Mouse (Mus musculus) liver, embryonic 14.5 days (tissue): ENCODE data around the gene Cox6b1.

Experiments used
- CTCF ChIP-seq: IDR thresholded peaks from 2 replicates; pipeline ENCODE4 v1.5.1; 2016; ENCODE audit warnings: antibody characterized with exemption, low read depth, control low read depth
- EP300 ChIP-seq: IDR thresholded peaks from 2 replicates; pipeline ENCODE4 v1.6.1; 2016; ENCODE audit warnings: antibody characterized with exemption, low read depth

- no peak for TF ChIP-seq CTCF
- TF ChIP-seq EP300, result no peak
Measured at GRCm38 (mm10) chr7:30604424-30604823, 21.5 kb downstream of the Cox6b1 start.
